Mouse (Mus musculus) liver, embryonic 14.5 days (tissue): ENCODE results near the gene Zrsr1. TPM values are rescaled to one million over a fixed set of nuclear protein-coding genes. Genes with fewer than 3 reads are reported as not detected.
A peak's percentile ranks its signal among the peaks of the same experiment; 100 is the strongest.

Source experiments
- ATAC-seq: fragments of 200-750 bp; cut with Nextera tagmentation; 2 replicates; pipeline ENCODE4 v1.8.0; 2017; ENCODE audit warnings: moderate number of reproducible peaks, mild to moderate bottlenecking, moderate library complexity; ENCODE audit not compliant: insufficient read depth
- DNase-seq, 3 experiments: peaks; one replicate each; pipeline ENCODE4 v3.0.0-alpha.2; 2012 to 2013; ENCODE audit warnings: low read depth in 3 of 3, low spot score in 3 of 3
- H3K27ac ChIP-seq: fragments of 300-500 bp; sonication (generic); 2 replicates; pipeline ENCODE4 v1.5.1; 2014; ENCODE audit warnings: moderate library complexity, mild to moderate bottlenecking, control low read depth, inconsistent platforms
- H3K27me3 ChIP-seq: fragments of 300-500 bp; sonication (generic); 2 replicates; pipeline ENCODE4 v1.6.1; 2014; ENCODE audit warnings: mild to moderate bottlenecking, low read length, moderate library complexity; ENCODE audit not compliant: control insufficient read depth, insufficient read depth
- H3K36me3 ChIP-seq: fragments of 300-500 bp; sonication (generic); replicated peaks from 2 replicates; pipeline ENCODE4 v1.6.1; 2014; ENCODE audit warnings: low read depth; ENCODE audit not compliant: control insufficient read depth, insufficient read depth
- H3K4me1 ChIP-seq, 2 experiments: fragments of 200-500 bp in 1 of 2; fragments of 300-500 bp in 1 of 2; sonication (generic) in 1 of 2; replicated peaks; 2 replicates each; pipeline ENCODE4 v1.6.1; 2012 to 2014; ENCODE audit warnings: antibody characterized with exemption in 1 of 2, inconsistent platforms in 1 of 2, low read length in 1 of 2; ENCODE audit not compliant: control insufficient read depth in 2 of 2, insufficient read depth in 2 of 2
- H3K4me2 ChIP-seq: fragments of 300-500 bp; sonication (generic); 2 replicates; pipeline ENCODE4 v1.6.1; 2014; ENCODE audit warnings: low read depth, mild to moderate bottlenecking, control low read depth, moderate library complexity
- H3K4me3 ChIP-seq, 2 experiments: fragments of 200-500 bp in 1 of 2; fragments of 300-500 bp in 1 of 2; sonication (generic) in 1 of 2; 2 replicates each; pipeline ENCODE4 v1.5.1; 2012 to 2014; ENCODE audit warnings: low read depth in 2 of 2, low read length in 2 of 2, mild to moderate bottlenecking in 2 of 2, control low read depth in 1 of 2, inconsistent platforms in 1 of 2, moderate library complexity in 1 of 2; ENCODE audit not compliant: insufficient read depth in 1 of 2
- H3K9ac ChIP-seq: fragments of 300-500 bp; sonication (generic); replicated peaks from 2 replicates; pipeline ENCODE4 v1.6.1; 2014; ENCODE audit warnings: mild to moderate bottlenecking, control low read depth, moderate library complexity
- H3K9me3 ChIP-seq: fragments of 300-500 bp; sonication (generic); 2 replicates; pipeline ENCODE4 v1.6.1; 2016; ENCODE audit warnings: low read length, mixed read lengths; ENCODE audit not compliant: control insufficient read depth
- CTCF ChIP-seq: IDR thresholded peaks from 2 replicates; pipeline ENCODE4 v1.5.1; 2016; ENCODE audit warnings: antibody characterized with exemption, low read depth, control low read depth
- EP300 ChIP-seq: IDR thresholded peaks from 2 replicates; pipeline ENCODE4 v1.6.1; 2016; ENCODE audit warnings: antibody characterized with exemption, low read depth
- WGBS: fragments of 180-500 bp; shearing (Covaris S2); extraction: QIAGEN DNeasy Blood & Tissue Kit; methylation state at CpG from one replicate; pipeline ENCODE4 v1.1.7; 2014; ENCODE audit not compliant: insufficient replicate concordance; 5-methylcytosine and 5-hydroxymethylcytosine counted together
- polyA plus RNA-seq, 2 experiments: library from polyadenylated mRNA; depleted of rRNA in 1 of 2; stranded (reverse) in 1 of 2; unstranded in 1 of 2; fragments of >200 nt; fragmentation: Nextera tagmentation in 1 of 2; extraction: Ambion mirVana in 1 of 2; gene quantifications; 2 replicates each; pipeline versions ENCODE4 v1.2.1 to v1.2.3; 2012 to 2014

Gene Zrsr1
- polyA plus RNA-seq, 2 experiments: 1.8 to 12.6 TPM

GRCm38 (mm10) chr11:22994271-22994670, 22.5 kb downstream of the Zrsr1 start:
- ATAC-seq (no peak), DNase-seq (no peak)
- H3K27me3 ChIP-seq: no peaks in the 10 kb centered on the region
- H3K9ac ChIP-seq: no peak overlapping the region
- H3K36me3 ChIP-seq: peaks cover 46% of the 10 kb centered on the region
- H3K4me2 ChIP-seq: no peak overlapping the region
- no peaks in the 10 kb centered on the region for H3K9me3 ChIP-seq
- TF ChIP-seq EP300 (no peak), CTCF (no peak)
- H3K4me3 ChIP-seq: no peak overlapping the region
- WGBS: 82% methylated on average over 2 of the region's 2 CpGs
- no peak overlapping the region for H3K27ac ChIP-seq
- peaks cover 14 to 21% of the 10 kb centered on the region in 2 experiments for H3K4me1 ChIP-seq

GRCm38 (mm10) chr11:22995461-22995860, 23.7 kb downstream of the Zrsr1 start:
- no peak for ATAC-seq
- whole genome bisulfite sequencing: 82% methylated on average over 4 of the region's 4 CpGs
- no peak overlapping the region for H3K4me3 ChIP-seq

GRCm38 (mm10) chr11:22998308-22998707, 26.5 kb downstream of the Zrsr1 start:
- H3K36me3 ChIP-seq: peaks cover 80% of the 10 kb centered on the region
- H3K27ac ChIP-seq: peak overlapping the region; percentile 75
- H3K4me3 ChIP-seq: no peak overlapping the region
- ATAC-seq (peak; percentile 94), DNase-seq (peak in 2 of 3 experiments; percentile 46 to 60)
- TF ChIP-seq EP300 (peak; percentile 56; the same call in 1 of the 2 replicates), CTCF (no peak)
- H3K9me3 ChIP-seq: no peaks in the 10 kb centered on the region
- peaks cover 10% of the 10 kb centered on the region in 2 experiments for H3K4me1 ChIP-seq
- 28% methylated on average over 1 of the region's 1 CpGs for WGBS
- no peaks in the 10 kb centered on the region for H3K27me3 ChIP-seq
- H3K4me2 ChIP-seq: peak overlapping the region; percentile 56
- peak overlapping the region; percentile 43; the same call in 1 of the 2 replicates for H3K9ac ChIP-seq

More at GRCm38 (mm10) chr11:22995461-22995860, 23.7 kb downstream of the Zrsr1 start:
- no peak overlapping the region for H3K4me2 ChIP-seq
- peaks cover 14 to 19% of the 10 kb centered on the region in 2 experiments for H3K4me1 ChIP-seq
- no peaks in the 10 kb centered on the region for H3K9me3 ChIP-seq
- H3K27me3 ChIP-seq: no peaks in the 10 kb centered on the region
- H3K9ac ChIP-seq: no peak overlapping the region
- DNase-seq: no peak
- no peak for TF ChIP-seq EP300
- peaks cover 58% of the 10 kb centered on the region for H3K36me3 ChIP-seq
- H3K27ac ChIP-seq: no peak overlapping the region

GRCm38 (mm10) chr11:23005276-23005675, 33.5 kb downstream of the Zrsr1 start:
- 83% methylated on average over 1 of the region's 1 CpGs for WGBS
- no peak for TF ChIP-seq EP300
- no peak for TF ChIP-seq CTCF

GRCm38 (mm10) chr11:23007166-23007480, 35.3 kb downstream of the Zrsr1 start:
- TF ChIP-seq EP300: no peak
- TF ChIP-seq CTCF: no peak
- H3K4me3 ChIP-seq: peak overlapping the region; percentile 66 to 90
- peak overlapping the region; percentile 87 for H3K27ac ChIP-seq
- peak overlapping the region; percentile 61 for H3K9ac ChIP-seq
- ATAC-seq: peak; percentile 60
- no peaks in the 10 kb centered on the region for H3K27me3 ChIP-seq
- H3K9me3 ChIP-seq: no peaks in the 10 kb centered on the region
- DNase-seq: no peak
- peaks cover 6 to 7% of the 10 kb centered on the region in 2 experiments for H3K4me1 ChIP-seq
- peaks cover 30% of the 10 kb centered on the region for H3K36me3 ChIP-seq
- peak overlapping the region; percentile 83 for H3K4me2 ChIP-seq
- WGBS: 4% methylated on average over 6 of the region's 6 CpGs

More at GRCm38 (mm10) chr11:23005276-23005675, 33.5 kb downstream of the Zrsr1 start:
- ATAC-seq: no peak
- H3K4me3 ChIP-seq: no peak overlapping the region
- DNase-seq: no peak
- H3K4me2 ChIP-seq: no peak overlapping the region
- H3K27ac ChIP-seq: no peak overlapping the region
- H3K4me1 ChIP-seq: peaks cover 6 to 7% of the 10 kb centered on the region in 2 experiments
- H3K36me3 ChIP-seq: peaks cover 46% of the 10 kb centered on the region
- H3K9me3 ChIP-seq: no peaks in the 10 kb centered on the region
- H3K9ac ChIP-seq: no peak overlapping the region
- H3K27me3 ChIP-seq: no peaks in the 10 kb centered on the region
